Mouse (Mus musculus) CH12.LX (cell line): ENCODE measurements around the gene Fam222a. TPM values are rescaled to one million over a fixed set of nuclear protein-coding genes. Genes with fewer than 3 reads are reported as not detected.

Source experiments
- DNase-seq: peaks from one replicate; pipeline ENCODE4 v3.0.0-alpha.2; 2013; ENCODE audit errors: extremely low read depth
- H3K27ac ChIP-seq: 2 replicates; pipeline ENCODE4 v1.5.1; 2012; ENCODE audit warnings: low read depth, mild to moderate bottlenecking, control low read depth, moderate library complexity; ENCODE audit not compliant: insufficient read depth
- H3K27me3 ChIP-seq: replicated peaks from 2 replicates; pipeline ENCODE3; 2012; ENCODE audit warnings: inconsistent platforms
- H3K36me3 ChIP-seq, 2 experiments: replicated peaks in 1 of 2; 2 replicates each; pipeline versions ENCODE3 to v1.6.1; 2012; ENCODE audit warnings: inconsistent platforms in 1 of 2, low read length in 1 of 2, mild to moderate bottlenecking in 1 of 2, mixed read lengths in 1 of 2, moderate library complexity in 1 of 2; ENCODE audit not compliant: control insufficient read depth in 1 of 2, insufficient read depth in 1 of 2
- H3K4me1 ChIP-seq, 2 experiments: 2 replicates each; pipeline ENCODE4 v1.6.1; 2012; ENCODE audit warnings: inconsistent platforms in 1 of 2, moderate library complexity in 1 of 2; ENCODE audit not compliant: insufficient read depth in 2 of 2, control insufficient read depth in 1 of 2
- H3K4me2 ChIP-seq: 2 replicates; pipeline ENCODE4 v1.6.1; 2012; ENCODE audit warnings: low read depth, mild to moderate bottlenecking, control low read depth; ENCODE audit not compliant: poor library complexity, insufficient read depth, severe bottlenecking
- H3K4me3 ChIP-seq, 3 experiments: fragments of 150-350 bp in 1 of 3; sonication (generic) in 1 of 3; replicated peaks in 1 of 3; 2 replicates each; pipeline versions ENCODE3 to v1.5.1; 2011 to 2012; ENCODE audit warnings: low read depth in 2 of 3, low read length in 2 of 3, mild to moderate bottlenecking in 2 of 3, moderate library complexity in 2 of 3, control low read depth in 1 of 3, improper control_type of control experiment in 1 of 3, inconsistent platforms in 1 of 3, mixed read lengths in 1 of 3; ENCODE audit not compliant: poor library complexity in 1 of 3
- H3K79me2 ChIP-seq: replicated peaks from 2 replicates; pipeline ENCODE4 v1.6.1; 2012; ENCODE audit warnings: mild to moderate bottlenecking, moderate library complexity; ENCODE audit not compliant: control insufficient read depth, poor library complexity, insufficient read depth, severe bottlenecking; ENCODE audit errors: extremely low read depth
- H3K9ac ChIP-seq: 2 replicates; pipeline ENCODE4 v1.6.1; 2012; ENCODE audit warnings: low read depth, mild to moderate bottlenecking, control low read depth, moderate library complexity; ENCODE audit not compliant: insufficient read depth
- H3K9me3 ChIP-seq: replicated peaks from 2 replicates; pipeline ENCODE3; 2012; ENCODE audit warnings: low read length, inconsistent platforms, mixed read lengths
- CTCF ChIP-seq, 2 experiments: IDR thresholded peaks in 1 of 2; conservative IDR thresholded peaks in 1 of 2; 2 replicates each; pipeline ENCODE4 v1.5.1; 2011 to 2012; ENCODE audit warnings: low read depth in 2 of 2, low read length in 2 of 2, improper control_type of control experiment in 1 of 2, inconsistent platforms in 1 of 2, mild to moderate bottlenecking in 1 of 2, moderate library complexity in 1 of 2
- E2F4 ChIP-seq: IDR thresholded peaks from 2 replicates; pipeline ENCODE4 v1.6.1; 2011; ENCODE audit warnings: low read depth, low read length, improper control_type of control experiment; ENCODE audit not compliant: insufficient replicate concordance
- ETS1 ChIP-seq: conservative IDR thresholded peaks from 2 replicates; pipeline ENCODE4 v1.6.1; 2012; ENCODE audit warnings: low read depth, mild to moderate bottlenecking, inconsistent platforms, low read length, improper control_type of control experiment, moderate library complexity
- JUN ChIP-seq: IDR thresholded peaks from 2 replicates; pipeline ENCODE4 v1.6.1; 2011; ENCODE audit warnings: low read depth, mild to moderate bottlenecking, low read length, improper control_type of control experiment, moderate library complexity; ENCODE audit not compliant: insufficient read depth
- JUND ChIP-seq: conservative IDR thresholded peaks from 2 replicates; pipeline ENCODE4 v1.6.1; 2011; ENCODE audit warnings: low read depth, low read length, improper control_type of control experiment
- KAT2A ChIP-seq: IDR thresholded peaks from 2 replicates; pipeline ENCODE4 v1.6.1; 2012; ENCODE audit warnings: low read length, improper control_type of control experiment, inconsistent platforms; ENCODE audit not compliant: insufficient replicate concordance
- MAFK ChIP-seq: IDR thresholded peaks from 2 replicates; pipeline ENCODE4 v1.6.1; 2011; ENCODE audit warnings: low read length, improper control_type of control experiment; ENCODE audit not compliant: insufficient replicate concordance
- MAZ ChIP-seq: IDR thresholded peaks from 2 replicates; pipeline ENCODE4 v1.6.1; 2012; ENCODE audit warnings: low read depth, mild to moderate bottlenecking, inconsistent platforms, low read length, improper control_type of control experiment, moderate library complexity
- NELFE ChIP-seq: IDR thresholded peaks from 2 replicates; pipeline ENCODE4 v1.6.1; 2011; ENCODE audit warnings: low read depth, low read length, improper control_type of control experiment
- POLR2A ChIP-seq: IDR thresholded peaks from 2 replicates; pipeline ENCODE4 v1.6.1; 2011; ENCODE audit warnings: low read depth, mild to moderate bottlenecking, improper control_type of control experiment, low read length
- POLR2AphosphoS2 ChIP-seq: IDR thresholded peaks from 2 replicates; pipeline ENCODE4 v1.6.1; 2011; ENCODE audit warnings: low read depth, low read length, improper control_type of control experiment
- SIN3A ChIP-seq: IDR thresholded peaks from 2 replicates; pipeline ENCODE4 v1.6.1; 2012; ENCODE audit warnings: low read length, improper control_type of control experiment, inconsistent platforms
- TCF12 ChIP-seq: IDR thresholded peaks from 2 replicates; pipeline ENCODE4 v1.6.1; 2014; ENCODE audit warnings: low read depth, mild to moderate bottlenecking, inconsistent platforms, low read length, improper control_type of control experiment
- USF2 ChIP-seq: conservative IDR thresholded peaks from 2 replicates; pipeline ENCODE4 v1.6.1; 2011; ENCODE audit warnings: low read depth, low read length, improper control_type of control experiment
- ZNF384 ChIP-seq: IDR thresholded peaks from 2 replicates; pipeline ENCODE4 v1.6.1; 2012; ENCODE audit warnings: low read depth, low read length, improper control_type of control experiment, inconsistent platforms
- dilution Hi-C: fragments of 300-500 bp; cut with MboI; formaldehyde crosslinking; loops from 2 replicates; pipeline ENCODE4 v1.14.3; 2020; ENCODE audit warnings: low sequenced_read_pairs; ENCODE audit not compliant: extremely low pct_unique_long_range_greater_than_20kb, extremely low pct_ligation_motif_present
- in situ Hi-C: fragments of 300-500 bp; cut with MboI; formaldehyde crosslinking; loops from 3 replicates; pipeline ENCODE4 v1.14.3; 2019; ENCODE audit warnings: low sequenced_read_pairs, low pct_ligation_motif_present, low pct_unique_long_range_greater_than_20kb, mixed read lengths
- polyA plus RNA-seq: library from polyadenylated mRNA; unstranded; fragments of >175 nt; gene quantifications from 2 replicates; pipeline ENCODE4 v1.2.1, GENCODE M21; 2012; ENCODE audit warnings: low read depth; ENCODE audit not compliant: insufficient read length
- total RNA-seq, 2 experiments: library from RNA; depleted of rRNA; stranded (reverse); fragments of 300-350 nt in 1 of 2; fragments of >200 nt in 1 of 2; gene quantifications; 2 replicates each; pipeline ENCODE4 v1.2.3; 2012 to 2014

The Fam222a gene
- total and polyA plus RNA-seq, 3 experiments = 0.13 TPM; not detected in 2

DNA sequence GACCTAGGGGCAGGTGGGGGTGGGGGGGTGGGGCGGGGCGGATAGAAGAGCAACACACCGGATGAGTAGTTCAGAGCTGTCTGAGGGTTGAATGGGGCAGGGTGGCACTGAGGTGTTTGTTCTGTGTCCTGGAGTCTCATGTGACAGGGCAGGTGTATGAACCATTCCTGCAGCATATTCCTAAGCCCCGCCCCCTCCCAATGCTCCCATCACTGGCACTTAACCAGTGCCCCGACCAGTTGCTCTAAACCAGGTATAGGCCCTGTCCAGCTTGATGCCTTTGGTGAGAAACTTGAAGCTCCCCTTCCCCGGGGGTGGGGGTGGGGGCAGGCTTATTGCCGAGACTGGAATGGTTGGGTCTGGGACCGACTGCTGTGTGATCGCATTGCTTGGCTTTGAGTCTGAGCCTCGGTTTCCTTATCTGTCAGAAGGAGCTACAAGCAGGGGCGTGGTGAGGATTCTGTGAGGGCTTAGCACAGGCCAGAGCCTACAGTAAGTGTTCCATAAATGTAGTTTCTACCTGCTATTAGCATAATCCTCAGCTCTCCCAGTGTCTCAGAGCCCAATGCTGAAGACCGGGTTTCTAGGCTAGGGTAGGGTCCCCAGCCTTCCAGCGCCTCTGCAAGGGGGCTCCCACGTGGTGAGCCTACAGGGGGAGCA lies 3.1 kb downstream of the Fam222a start:
- Histone ChIP-seq H3K36me3 (no peaks in the 10 kb centered on the region), H3K79me2 (no peaks in the 10 kb centered on the region), H3K27ac (no peak overlapping the region), H3K9me3 (no peaks in the 10 kb centered on the region), H3K27me3 (peaks cover 91% of the 10 kb centered on the region), H3K4me3 (no peak overlapping the region), H3K4me2 (no peak overlapping the region), H3K4me1 (peaks cover 3 to 19% of the 10 kb centered on the region in 2 experiments; a peak in 2 of 4 replicates), H3K9ac (no peak overlapping the region)
- TF ChIP-seq KAT2A (no peak), POLR2A (no peak), ETS1 (no peak), CTCF (conservative IDR thresholded peaks at IDR 0.05 in 1 of 2, IDR thresholded peaks at IDR 0.05 in 1 of 2; ENCODE audit: low read depth in 2 of 2, low read length in 2 of 2) (no peak), USF2 (no peak), E2F4 (no peak), NELFE (no peak), POLR2AphosphoS2 (no peak), JUND (no peak), SIN3A (no peak), MAZ (no peak), ZNF384 (no peak), TCF12 (no peak), JUN (no peak)
- in situ Hi-C loops = no loop called here
- dilution Hi-C loops = no loop called here
- DNase-seq = no peak

DNA sequence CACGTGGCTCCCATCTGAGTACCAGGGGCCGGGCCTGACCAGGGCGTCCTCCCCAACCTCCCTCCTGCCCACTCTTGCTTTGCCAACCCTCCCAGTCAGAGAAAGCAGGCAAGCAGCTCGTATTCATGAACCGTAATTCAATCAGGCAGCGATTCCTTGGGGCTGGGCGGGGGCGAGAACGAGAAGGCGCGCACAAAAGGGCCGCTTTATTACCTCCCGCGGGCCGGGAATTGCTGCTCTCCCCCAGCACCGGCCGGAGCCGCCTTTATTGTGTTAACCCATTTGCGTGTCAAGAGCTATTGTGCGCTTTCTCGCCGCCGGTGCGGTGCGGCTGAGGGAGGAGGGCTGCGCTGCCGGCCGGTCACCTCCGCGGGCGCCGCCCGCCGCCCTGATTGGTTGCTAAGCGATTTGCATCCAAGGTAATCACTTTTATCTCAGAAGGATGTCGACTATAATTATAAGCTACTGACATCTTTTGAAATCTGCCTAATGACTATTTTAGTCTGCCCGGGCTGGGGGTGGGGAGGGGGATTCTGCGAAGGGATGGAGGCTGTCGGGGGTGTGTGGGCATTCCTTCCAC lies 3.7 kb downstream of the Fam222a start:
- Histone ChIP-seq H3K4me1 (peaks cover 3 to 19% of the 10 kb centered on the region in 2 experiments; a peak in 2 of 4 replicates), H3K27me3 (peaks cover 90% of the 10 kb centered on the region), H3K79me2 (no peaks in the 10 kb centered on the region), H3K4me3 (no peak overlapping the region), H3K36me3 (no peaks in the 10 kb centered on the region), H3K4me2 (no peak overlapping the region), H3K9me3 (no peaks in the 10 kb centered on the region), H3K9ac (no peak overlapping the region), H3K27ac (no peak overlapping the region)
- dilution Hi-C loops (no loop called here), in situ Hi-C loops (no loop called here)
- DNase-seq = no peak
- TF ChIP-seq MAFK = no peak
